Mouse (Mus musculus): Measurements from ENCODE around the gene Lrrc26.

Lrrc26 gene

GRCm38 (mm10) chr2:25303931-25304656, 14.4 kb downstream of the Lrrc26 start:
- Histone ChIP-seq H3K36me3 (ENCODE audit: control insufficient read depth, insufficient read depth, low read length, poor library complexity, severe bottlenecking) (no peaks in the 10 kb centered on the region), H3K27me3 (ENCODE audit: control insufficient read depth, insufficient read depth, low read length, poor library complexity, severe bottlenecking) (no peaks in the 10 kb centered on the region)
- peak; percentile 33 for DNase-seq (ENCODE audit: low read depth, low spot score)

DNA sequence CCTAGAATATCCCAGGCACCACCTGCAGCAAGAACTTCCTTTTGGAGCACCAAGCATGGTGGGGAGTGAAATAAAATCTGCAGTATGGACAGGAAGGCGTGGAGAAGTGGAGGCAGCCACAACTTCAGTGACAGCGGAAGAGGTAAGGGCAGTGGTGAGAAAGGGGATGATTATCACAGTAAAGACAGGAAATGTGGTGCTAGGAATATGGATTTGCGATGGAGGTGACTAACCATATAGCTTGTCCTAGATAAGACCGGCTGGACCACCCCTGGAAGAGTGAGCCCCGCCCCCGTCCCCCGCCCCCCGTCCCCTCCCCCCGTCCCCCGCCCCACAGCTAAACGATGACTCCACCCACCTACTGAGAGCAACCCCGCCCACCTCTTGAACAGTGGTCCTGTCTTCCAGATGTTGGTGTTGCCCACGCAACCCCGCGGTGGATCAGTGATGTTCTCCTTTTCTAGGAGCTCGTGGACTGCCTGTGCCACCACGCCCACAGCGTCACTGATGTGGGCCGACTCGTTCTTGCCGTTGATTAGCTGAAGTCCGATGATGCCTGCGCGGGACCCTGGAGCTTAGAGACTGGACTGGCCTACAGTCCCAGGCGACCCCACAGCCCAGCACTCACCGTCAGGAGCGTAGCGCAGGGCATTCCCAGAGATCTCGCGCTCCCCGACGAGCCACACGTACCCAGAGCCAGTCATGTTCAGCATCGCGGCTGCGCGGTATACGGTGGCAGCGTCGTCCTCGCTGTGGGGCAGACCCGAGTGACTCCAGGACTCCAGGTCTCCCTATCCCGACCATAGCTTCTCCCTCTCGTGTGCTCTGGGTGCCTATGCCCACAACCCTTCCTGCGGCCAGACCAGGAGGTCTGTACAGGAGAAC, 15.2 kb downstream of the Lrrc26 start:
- Histone ChIP-seq H3K36me3 (ENCODE audit: control insufficient read depth, insufficient read depth, low read length, poor library complexity, severe bottlenecking) (no peaks in the 10 kb centered on the region), H3K27me3 (ENCODE audit: control insufficient read depth, insufficient read depth, low read length, poor library complexity, severe bottlenecking) (no peaks in the 10 kb centered on the region)
- DNase-seq (ENCODE audit: low read depth, low spot score) = peak; percentile 60

DNA sequence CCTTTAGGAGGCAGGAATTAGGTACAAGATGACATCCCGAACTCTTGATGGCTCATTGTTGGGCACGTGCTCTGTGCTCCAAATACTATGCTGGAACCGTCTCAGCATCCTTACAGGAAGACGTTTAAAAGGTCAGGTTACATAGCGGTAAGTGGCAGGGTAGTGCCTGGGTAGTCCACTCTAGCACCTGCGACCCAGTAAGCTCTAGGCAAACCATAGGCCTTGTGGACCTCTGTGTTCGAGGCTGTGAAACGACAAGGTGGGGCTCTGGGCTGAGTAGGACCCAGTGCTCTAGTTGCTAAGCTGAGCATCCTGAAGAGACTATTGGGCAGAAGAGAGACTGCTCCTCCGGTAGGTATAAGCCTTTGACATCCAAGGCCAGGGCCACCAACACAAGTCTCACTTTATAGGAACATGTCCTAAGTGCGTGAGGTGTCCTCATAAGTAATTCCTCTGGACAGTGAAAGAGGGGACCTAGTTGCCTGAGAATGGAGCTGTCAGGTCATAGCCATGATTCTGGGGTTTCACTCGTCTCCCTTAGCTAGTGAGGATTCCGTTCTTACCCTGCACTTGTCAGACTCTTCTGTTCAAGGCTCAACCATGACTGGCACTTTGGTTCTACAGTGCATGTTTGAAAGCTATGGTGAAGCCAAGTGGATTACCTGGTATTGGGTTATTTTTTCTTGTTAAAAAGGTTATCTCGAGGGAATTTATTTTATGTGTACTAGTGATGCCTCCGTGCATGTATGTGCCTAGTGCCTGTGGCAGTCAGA, 16.1 kb downstream of the Lrrc26 start:
- Histone ChIP-seq H3K27me3 (ENCODE audit: control insufficient read depth, insufficient read depth, low read length, poor library complexity, severe bottlenecking) (no peaks in the 10 kb centered on the region), H3K36me3 (ENCODE audit: control insufficient read depth, insufficient read depth, low read length, poor library complexity, severe bottlenecking) (no peaks in the 10 kb centered on the region)
- no peak for DNase-seq (ENCODE audit: low read depth, low spot score)

DNA sequence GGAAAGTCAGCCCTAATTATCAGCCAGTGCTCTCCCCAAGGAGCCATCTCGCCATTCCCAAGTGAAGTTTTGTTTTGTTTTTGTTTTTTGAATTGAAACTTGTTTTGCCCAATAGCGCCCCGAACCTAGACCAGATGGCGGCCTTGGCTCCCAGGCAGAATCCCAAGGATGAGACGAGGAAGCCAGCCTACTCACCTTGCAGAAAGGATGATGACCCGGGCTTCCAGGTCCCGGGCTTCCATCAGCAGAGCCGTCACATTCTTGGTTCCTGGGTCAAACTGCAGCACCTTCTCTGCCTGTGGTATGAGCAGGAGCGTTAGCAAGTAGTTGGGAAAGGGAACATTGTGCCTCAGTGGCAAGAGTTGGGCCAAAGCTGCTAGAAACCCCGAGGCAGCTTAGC, 20.5 kb downstream of the Lrrc26 start:
- no peaks in the 10 kb centered on the region for H3K27me3 ChIP-seq (ENCODE audit: control insufficient read depth, insufficient read depth, low read length, poor library complexity, severe bottlenecking)
- H3K36me3 ChIP-seq (ENCODE audit: control insufficient read depth, insufficient read depth, low read length, poor library complexity, severe bottlenecking) = no peaks in the 10 kb centered on the region
- no peak for DNase-seq (ENCODE audit: low read depth, low spot score)

DNA sequence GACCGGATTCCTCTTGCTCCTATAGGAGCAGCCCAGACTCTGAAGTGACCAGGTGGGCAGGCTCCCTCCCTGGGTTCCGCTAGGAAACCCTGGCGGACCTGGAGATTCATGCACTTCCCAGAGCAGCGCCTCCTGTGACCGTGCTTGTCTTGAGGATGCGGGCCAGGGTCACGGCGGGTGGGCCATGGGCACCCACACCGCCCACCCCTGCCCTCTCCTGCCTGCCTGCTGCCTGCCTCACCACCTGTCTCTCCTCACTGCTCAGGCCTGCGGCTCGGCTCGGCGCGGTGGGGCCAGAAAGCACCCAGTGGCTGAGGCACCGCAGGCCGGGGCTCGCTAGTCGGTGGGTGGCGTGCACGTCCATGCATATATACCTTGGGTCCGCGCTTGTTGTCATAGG, 21.3 kb downstream of the Lrrc26 start:
- no peaks in the 10 kb centered on the region for H3K36me3 ChIP-seq (ENCODE audit: control insufficient read depth, insufficient read depth, low read length, poor library complexity, severe bottlenecking)
- no peaks in the 10 kb centered on the region for H3K27me3 ChIP-seq (ENCODE audit: control insufficient read depth, insufficient read depth, low read length, poor library complexity, severe bottlenecking)
- no peak for DNase-seq (ENCODE audit: low read depth, low spot score)

DNA sequence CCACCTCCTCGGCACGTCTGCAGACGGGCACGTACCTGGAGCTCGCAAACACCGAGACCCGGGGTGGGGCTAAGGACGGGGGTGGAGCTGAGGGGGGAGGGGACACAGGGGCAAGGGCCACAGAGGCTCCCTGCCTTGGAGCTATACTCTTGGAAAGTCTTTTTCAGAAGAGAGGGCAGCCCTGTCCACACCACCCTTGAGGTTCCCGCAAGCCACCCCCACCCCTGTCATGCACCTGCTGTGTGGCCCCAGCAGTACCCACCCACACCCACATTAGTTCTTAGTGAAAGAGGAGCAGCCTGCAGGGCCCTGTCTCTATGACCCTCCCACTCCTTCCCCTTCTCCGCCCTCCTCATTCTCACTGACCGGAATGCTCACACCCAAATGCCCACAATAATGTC, 21.8 kb downstream of the Lrrc26 start:
- no peak for DNase-seq (ENCODE audit: low read depth, low spot score)
- Histone ChIP-seq H3K36me3 (ENCODE audit: control insufficient read depth, insufficient read depth, low read length, poor library complexity, severe bottlenecking) (no peaks in the 10 kb centered on the region), H3K27me3 (ENCODE audit: control insufficient read depth, insufficient read depth, low read length, poor library complexity, severe bottlenecking) (no peaks in the 10 kb centered on the region)

GRCm38 (mm10) chr2:25318119-25318966, 28.6 kb downstream of the Lrrc26 start:
- Histone ChIP-seq H3K36me3 (ENCODE audit: control insufficient read depth, insufficient read depth, low read length, poor library complexity, severe bottlenecking) (no peaks in the 10 kb centered on the region), H3K27me3 (ENCODE audit: control insufficient read depth, insufficient read depth, low read length, poor library complexity, severe bottlenecking) (no peaks in the 10 kb centered on the region)
- peak; percentile 17 for DNase-seq (ENCODE audit: low read depth, low spot score)

- Histone ChIP-seq H3K36me3 (ENCODE audit: control insufficient read depth, insufficient read depth, low read length, poor library complexity, severe bottlenecking) (no peaks in the 10 kb centered on the region), H3K27me3 (ENCODE audit: control insufficient read depth, insufficient read depth, low read length, poor library complexity, severe bottlenecking) (no peaks in the 10 kb centered on the region)
- DNase-seq (ENCODE audit: low read depth, low spot score) = peak; percentile 69
Observed at GRCm38 (mm10) chr2:25318971-25319773, 29.5 kb downstream of the Lrrc26 start, which contains the start of gene Grin1. Gene Grin1, minus strand, starts transcription at chr2:25319187.

- DNase-seq (ENCODE audit: low read depth, low spot score) = no peak
- H3K27me3 ChIP-seq (ENCODE audit: control insufficient read depth, insufficient read depth, low read length, poor library complexity, severe bottlenecking) = no peaks in the 10 kb centered on the region
- no peaks in the 10 kb centered on the region for H3K36me3 ChIP-seq (ENCODE audit: control insufficient read depth, insufficient read depth, low read length, poor library complexity, severe bottlenecking)
Observed at GRCm38 (mm10) chr2:25320084-25320483, 30.4 kb downstream of the Lrrc26 start.

DNA sequence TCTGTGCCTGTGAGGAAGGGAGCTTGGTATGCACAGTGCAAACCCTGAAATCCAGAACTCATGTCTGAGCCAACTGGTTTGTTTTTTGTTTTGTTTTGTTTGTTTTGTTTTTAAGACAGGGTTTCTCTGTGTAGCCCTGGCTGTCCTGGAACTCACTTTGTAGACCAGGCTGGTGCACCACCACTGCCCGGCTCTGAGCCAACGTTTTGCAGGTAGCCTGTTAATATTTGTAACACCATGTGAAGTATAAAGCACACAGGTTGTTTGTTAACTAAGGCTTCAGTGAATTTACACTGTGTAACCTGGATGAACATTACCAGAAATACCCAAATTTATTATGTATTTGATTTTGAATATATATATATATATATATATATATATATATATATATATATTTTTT, 36.3 kb downstream of the Lrrc26 start:
- Histone ChIP-seq H3K27me3 (ENCODE audit: control insufficient read depth, insufficient read depth, low read length, poor library complexity, severe bottlenecking) (no peaks in the 10 kb centered on the region), H3K36me3 (ENCODE audit: control insufficient read depth, insufficient read depth, low read length, poor library complexity, severe bottlenecking) (no peaks in the 10 kb centered on the region)
- no peak for DNase-seq (ENCODE audit: low read depth, low spot score)

DNA sequence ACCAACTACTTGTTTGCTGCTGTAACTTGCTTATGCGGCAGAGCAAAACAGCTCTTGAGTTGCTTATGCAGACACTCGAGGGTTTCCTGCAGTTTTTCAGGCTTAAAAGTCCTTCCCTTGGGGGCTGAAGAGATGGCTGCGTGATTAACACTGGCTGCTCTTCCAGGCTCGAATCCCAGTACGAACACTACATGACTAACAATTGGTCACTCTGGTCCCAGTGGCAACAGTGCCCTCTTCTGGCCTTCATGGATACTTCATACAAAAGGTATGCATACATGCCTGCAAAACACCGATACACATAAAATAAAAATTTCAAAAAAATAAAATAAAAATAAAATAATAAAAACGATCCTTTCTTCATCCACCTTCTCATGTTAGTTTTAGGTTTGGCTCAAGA, 38.7 kb downstream of the Lrrc26 start:
- no peaks in the 10 kb centered on the region for H3K27me3 ChIP-seq (ENCODE audit: control insufficient read depth, insufficient read depth, low read length, poor library complexity, severe bottlenecking)
- peak; percentile 38 for DNase-seq (ENCODE audit: low read depth, low spot score)
- H3K36me3 ChIP-seq (ENCODE audit: control insufficient read depth, insufficient read depth, low read length, poor library complexity, severe bottlenecking) = no peaks in the 10 kb centered on the region

DNA sequence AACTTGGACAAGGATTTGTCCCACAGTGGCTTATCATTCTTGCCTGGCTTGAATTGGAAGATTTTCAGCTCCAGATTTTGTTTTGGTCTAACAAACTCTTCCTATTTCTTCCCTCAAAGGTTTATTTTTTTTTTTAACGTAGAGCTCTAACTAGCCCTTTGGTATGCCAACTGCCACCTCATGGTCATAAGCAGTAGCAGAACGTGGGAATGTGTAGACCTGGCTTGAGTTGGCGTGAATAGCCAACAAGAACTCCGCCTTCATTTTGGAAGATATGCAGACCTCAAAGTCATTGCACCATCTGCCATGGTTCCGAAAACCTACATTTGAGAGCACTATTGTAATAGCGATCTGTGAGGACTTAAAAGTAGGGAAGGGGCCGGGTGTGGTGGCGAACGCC, 41.8 kb downstream of the Lrrc26 start:
- no peak for DNase-seq (ENCODE audit: low read depth, low spot score)
- no peaks in the 10 kb centered on the region for H3K27me3 ChIP-seq (ENCODE audit: control insufficient read depth, insufficient read depth, low read length, poor library complexity, severe bottlenecking)
- no peaks in the 10 kb centered on the region; the same call in 1 of the 2 replicates for H3K36me3 ChIP-seq (ENCODE audit: control insufficient read depth, insufficient read depth, low read length, poor library complexity, severe bottlenecking)

- DNase-seq (ENCODE audit: low read depth, low spot score) = peak; percentile 100
- H3K27me3 ChIP-seq (ENCODE audit: control insufficient read depth, insufficient read depth, low read length, poor library complexity, severe bottlenecking) = no peaks in the 10 kb centered on the region
- H3K36me3 ChIP-seq (ENCODE audit: control insufficient read depth, insufficient read depth, low read length, poor library complexity, severe bottlenecking) = peaks cover 3% of the 10 kb centered on the region
Observed at GRCm38 (mm10) chr2:25332286-25333160, 42.8 kb downstream of the Lrrc26 start, which contains the start of gene Man1b1. Gene Man1b1, plus strand, starts transcription at chr2:25332338.
